Mouse (Mus musculus) CH12.LX (cell line): ENCODE results near the gene Dnajc10.

Experiments
- CHD2 ChIP-seq: IDR thresholded peaks from 2 replicates; pipeline ENCODE4 v1.6.1; 2011; ENCODE audit warnings: low read length, improper control_type of control experiment
- CTCF ChIP-seq, 2 experiments: IDR thresholded peaks in 1 of 2; conservative IDR thresholded peaks in 1 of 2; 2 replicates each; pipeline ENCODE4 v1.5.1; 2011 to 2012; ENCODE audit warnings: low read depth in 2 of 2, low read length in 2 of 2, improper control_type of control experiment in 1 of 2, inconsistent platforms in 1 of 2, mild to moderate bottlenecking in 1 of 2, moderate library complexity in 1 of 2
- HCFC1 ChIP-seq: IDR thresholded peaks from 2 replicates; pipeline ENCODE4 v1.6.1; 2012; ENCODE audit warnings: low read depth, mild to moderate bottlenecking, inconsistent platforms, low read length, improper control_type of control experiment
- MAFK ChIP-seq: IDR thresholded peaks from 2 replicates; pipeline ENCODE4 v1.6.1; 2011; ENCODE audit warnings: low read length, improper control_type of control experiment; ENCODE audit not compliant: insufficient replicate concordance
- RAD21 ChIP-seq: IDR thresholded peaks from 2 replicates; pipeline ENCODE4 v1.6.1; 2011; ENCODE audit warnings: low read depth, mild to moderate bottlenecking, low read length, improper control_type of control experiment, moderate library complexity
- SIN3A ChIP-seq: IDR thresholded peaks from 2 replicates; pipeline ENCODE4 v1.6.1; 2012; ENCODE audit warnings: low read length, improper control_type of control experiment, inconsistent platforms
- SMC3 ChIP-seq: IDR thresholded peaks from 2 replicates; pipeline ENCODE4 v1.6.1; 2011; ENCODE audit warnings: low read depth, low read length, improper control_type of control experiment
- TCF12 ChIP-seq: IDR thresholded peaks from 2 replicates; pipeline ENCODE4 v1.6.1; 2014; ENCODE audit warnings: low read depth, mild to moderate bottlenecking, inconsistent platforms, low read length, improper control_type of control experiment

DNA sequence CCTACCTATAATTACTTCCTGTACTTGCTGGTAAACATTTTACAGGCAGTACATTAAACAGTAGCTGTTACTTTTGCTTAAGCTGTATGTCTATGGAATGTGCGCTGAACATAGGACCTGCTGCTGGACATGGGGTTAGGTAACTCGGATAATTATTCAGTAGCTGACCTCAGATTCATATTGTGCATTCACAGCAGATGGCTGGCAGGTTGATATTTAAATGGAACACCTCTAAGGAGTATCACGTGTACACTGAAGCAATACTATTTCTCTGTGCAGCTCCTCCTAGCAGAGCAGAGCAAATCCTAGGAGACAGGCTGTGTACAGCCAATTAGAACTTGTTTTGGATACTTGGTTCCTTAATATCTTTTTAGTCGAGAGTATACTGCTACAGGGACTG lies 39.3 kb downstream of the Dnajc10 start:
- TF ChIP-seq RAD21 (no peak), TCF12 (no peak), CTCF (conservative IDR thresholded peaks at IDR 0.05 in 1 of 2, IDR thresholded peaks at IDR 0.05 in 1 of 2; ENCODE audit: low read depth in 2 of 2, low read length in 2 of 2) (no peak), HCFC1 (no peak), SIN3A (no peak), CHD2 (no peak), SMC3 (no peak), MAFK (no peak)
